Mouse (Mus musculus) midbrain, embryonic 11.5 days (tissue): Measurements from ENCODE around the gene Ranbp6. TPM values are rescaled to one million over a fixed set of nuclear protein-coding genes. Genes with fewer than 3 reads are reported as not detected.

Experiments used
- ATAC-seq: fragments of 200-750 bp; cut with Nextera tagmentation; 2 replicates; pipeline ENCODE4 v1.8.0; 2017; ENCODE audit warnings: moderate TSS enrichment, moderate library complexity; ENCODE audit not compliant: low FRiP score
- DNase-seq: peaks from one replicate; pipeline ENCODE4 v3.0.0; 2015; ENCODE audit warnings: low spot score; ENCODE audit errors: missing footprints
- H3K27ac ChIP-seq: fragments of 300-500 bp; sonication (generic); 2 replicates; pipeline ENCODE4 v1.5.1; 2014; ENCODE audit warnings: low read depth, low read length
- H3K27me3 ChIP-seq: fragments of 300-500 bp; sonication (generic); 2 replicates; pipeline ENCODE4 v1.6.1; 2014; ENCODE audit warnings: mild to moderate bottlenecking, low read length, moderate library complexity, mixed read lengths; ENCODE audit not compliant: control insufficient read depth, insufficient read depth
- H3K36me3 ChIP-seq: fragments of 300-500 bp; sonication (generic); 2 replicates; pipeline ENCODE4 v1.6.1; 2014; ENCODE audit warnings: mild to moderate bottlenecking, low read length, moderate library complexity, mixed read lengths; ENCODE audit not compliant: control insufficient read depth, insufficient read depth
- H3K4me1 ChIP-seq: fragments of 300-500 bp; sonication (generic); 2 replicates; pipeline ENCODE4 v1.6.1; 2014; ENCODE audit warnings: low read length; ENCODE audit not compliant: control insufficient read depth, insufficient read depth
- H3K4me2 ChIP-seq: fragments of 300-500 bp; sonication (generic); 2 replicates; pipeline ENCODE4 v1.6.1; 2014; ENCODE audit warnings: mild to moderate bottlenecking, moderate library complexity
- H3K4me3 ChIP-seq: fragments of 300-500 bp; sonication (generic); 2 replicates; pipeline ENCODE4 v1.5.1; 2014; ENCODE audit warnings: low read depth, low read length
- H3K9ac ChIP-seq: fragments of 300-500 bp; sonication (generic); 2 replicates; pipeline ENCODE4 v1.6.1; 2014; ENCODE audit warnings: low read length
- H3K9me3 ChIP-seq: fragments of 300-500 bp; sonication (generic); 2 replicates; pipeline ENCODE4 v1.6.1; 2016; ENCODE audit warnings: low read length; ENCODE audit not compliant: control insufficient read depth
- WGBS: fragments of 180-500 bp; shearing (Covaris S2); extraction: QIAGEN DNeasy Blood & Tissue Kit; methylation state at CpG from one replicate; pipeline ENCODE4 v1.1.7; 2014; 5-methylcytosine and 5-hydroxymethylcytosine counted together
- polyA plus RNA-seq: library from polyadenylated mRNA; unstranded; fragments of >200 nt; fragmentation: Nextera tagmentation; extraction: Ambion mirVana; gene quantifications from 2 replicates; pipeline ENCODE4 v1.2.1, GENCODE M21; 2014

Ranbp6 gene
- 47.8 and 49.2 TPM in 2 replicates for polyA plus RNA-seq

- Histone ChIP-seq H3K36me3 (peaks cover 6% of the 10 kb centered on the region; the same call in 1 of the 2 replicates), H3K9me3 (no peaks in the 10 kb centered on the region), H3K9ac (peak within 1 kb of the TSS; percentile 69), H3K4me3 (peak within 1 kb of the TSS; percentile 64), H3K27me3 (no peaks in the 10 kb centered on the region), H3K4me2 (peak within 1 kb of the TSS; percentile 69), H3K4me1 (peaks cover 10% of the 10 kb centered on the region), H3K27ac (no peak within 1 kb of the TSS)
- ATAC-seq, result peak; percentile 97
- under 1% methylated on average over 47 of the region's 47 CpGs for WGBS
- DNase-seq, result peak; percentile 99
Measured at GRCm38 (mm10) chr19:29812581-29813460, at the start of gene Ranbp6. Gene Ranbp6, minus strand, starts transcription at chr19:29812974.

GRCm38 (mm10) chr19:29860816-29861215 is 48.0 kb upstream of the Ranbp6 start:
- no peaks in the 10 kb centered on the region for H3K27me3 ChIP-seq
- no peak overlapping the region for H3K4me3 ChIP-seq
- no peaks in the 10 kb centered on the region for H3K36me3 ChIP-seq
- ATAC-seq (no peak), DNase-seq (no peak)
- H3K27ac ChIP-seq, result no peak overlapping the region
- no peak overlapping the region for H3K4me2 ChIP-seq
- H3K9ac ChIP-seq, result no peak overlapping the region
- H3K9me3 ChIP-seq, result no peaks in the 10 kb centered on the region
- no peaks in the 10 kb centered on the region for H3K4me1 ChIP-seq
- 94% methylated on average over 4 of the region's 4 CpGs for WGBS

GRCm38 (mm10) chr19:29857267-29857666 is 44.5 kb upstream of the Ranbp6 start:
- Histone ChIP-seq H3K36me3 (no peaks in the 10 kb centered on the region), H3K4me2 (no peak overlapping the region), H3K27ac (no peak overlapping the region), H3K9me3 (no peaks in the 10 kb centered on the region), H3K4me1 (no peaks in the 10 kb centered on the region), H3K4me3 (no peak overlapping the region), H3K27me3 (no peaks in the 10 kb centered on the region), H3K9ac (no peak overlapping the region)
- DNase-seq (no peak), ATAC-seq (no peak)
- WGBS, result 88% methylated on average over 5 of the region's 5 CpGs

- ATAC-seq (no peak), DNase-seq (no peak)
- H3K4me3 ChIP-seq, result no peak overlapping the region
- 90% methylated on average over 5 of the region's 5 CpGs for WGBS
- no peak overlapping the region for H3K27ac ChIP-seq
- H3K36me3 ChIP-seq, result no peaks in the 10 kb centered on the region
- no peaks in the 10 kb centered on the region for H3K27me3 ChIP-seq
- H3K9ac ChIP-seq, result no peak overlapping the region
- no peaks in the 10 kb centered on the region for H3K4me1 ChIP-seq
- no peak overlapping the region for H3K4me2 ChIP-seq
- H3K9me3 ChIP-seq, result no peaks in the 10 kb centered on the region
Measured at GRCm38 (mm10) chr19:29853711-29854110, 40.9 kb upstream of the Ranbp6 start.

GRCm38 (mm10) chr19:29851036-29851690 is 38.4 kb upstream of the Ranbp6 start:
- WGBS, result 44% methylated on average over 12 of the region's 12 CpGs
- H3K27ac ChIP-seq, result no peak overlapping the region
- no peak overlapping the region for H3K4me2 ChIP-seq
- no peaks in the 10 kb centered on the region for H3K9me3 ChIP-seq
- H3K36me3 ChIP-seq, result no peaks in the 10 kb centered on the region
- ATAC-seq (no peak), DNase-seq (no peak)
- H3K9ac ChIP-seq, result no peak overlapping the region
- H3K4me1 ChIP-seq, result no peaks in the 10 kb centered on the region
- no peak overlapping the region for H3K4me3 ChIP-seq
- no peaks in the 10 kb centered on the region for H3K27me3 ChIP-seq

GRCm38 (mm10) chr19:29849924-29850551 is 37.3 kb upstream of the Ranbp6 start:
- ATAC-seq (no peak), DNase-seq (no peak)
- Histone ChIP-seq H3K27ac (no peak overlapping the region), H3K4me1 (no peaks in the 10 kb centered on the region), H3K36me3 (no peaks in the 10 kb centered on the region), H3K9me3 (no peaks in the 10 kb centered on the region), H3K9ac (no peak overlapping the region), H3K27me3 (no peaks in the 10 kb centered on the region), H3K4me3 (no peak overlapping the region), H3K4me2 (no peak overlapping the region)
- WGBS, result 86% methylated on average over 11 of the region's 11 CpGs

- Histone ChIP-seq H3K36me3 (no peaks in the 10 kb centered on the region), H3K9ac (no peak overlapping the region), H3K4me1 (peaks cover 2% of the 10 kb centered on the region; the same call in 1 of the 2 replicates), H3K4me3 (no peak overlapping the region), H3K9me3 (no peaks in the 10 kb centered on the region), H3K4me2 (no peak overlapping the region), H3K27ac (no peak overlapping the region; the same call in 1 of the 2 replicates), H3K27me3 (no peaks in the 10 kb centered on the region)
- DNase-seq, result no peak
- 57% methylated on average over 12 of the region's 12 CpGs for WGBS
- no peak for ATAC-seq
Measured at GRCm38 (mm10) chr19:29844036-29844661, 31.4 kb upstream of the Ranbp6 start.

- Histone ChIP-seq H3K27ac (no peak overlapping the region; the same call in 1 of the 2 replicates), H3K9me3 (no peaks in the 10 kb centered on the region), H3K36me3 (no peaks in the 10 kb centered on the region), H3K4me3 (no peak overlapping the region), H3K4me2 (no peak overlapping the region), H3K9ac (no peak overlapping the region), H3K4me1 (peaks cover 2% of the 10 kb centered on the region; the same call in 1 of the 2 replicates), H3K27me3 (no peaks in the 10 kb centered on the region)
- WGBS, result 50% methylated on average over 5 of the region's 5 CpGs
- ATAC-seq (no peak), DNase-seq (no peak)
Measured at GRCm38 (mm10) chr19:29843641-29844035, 30.9 kb upstream of the Ranbp6 start.
